In the genomic region with DNA sequence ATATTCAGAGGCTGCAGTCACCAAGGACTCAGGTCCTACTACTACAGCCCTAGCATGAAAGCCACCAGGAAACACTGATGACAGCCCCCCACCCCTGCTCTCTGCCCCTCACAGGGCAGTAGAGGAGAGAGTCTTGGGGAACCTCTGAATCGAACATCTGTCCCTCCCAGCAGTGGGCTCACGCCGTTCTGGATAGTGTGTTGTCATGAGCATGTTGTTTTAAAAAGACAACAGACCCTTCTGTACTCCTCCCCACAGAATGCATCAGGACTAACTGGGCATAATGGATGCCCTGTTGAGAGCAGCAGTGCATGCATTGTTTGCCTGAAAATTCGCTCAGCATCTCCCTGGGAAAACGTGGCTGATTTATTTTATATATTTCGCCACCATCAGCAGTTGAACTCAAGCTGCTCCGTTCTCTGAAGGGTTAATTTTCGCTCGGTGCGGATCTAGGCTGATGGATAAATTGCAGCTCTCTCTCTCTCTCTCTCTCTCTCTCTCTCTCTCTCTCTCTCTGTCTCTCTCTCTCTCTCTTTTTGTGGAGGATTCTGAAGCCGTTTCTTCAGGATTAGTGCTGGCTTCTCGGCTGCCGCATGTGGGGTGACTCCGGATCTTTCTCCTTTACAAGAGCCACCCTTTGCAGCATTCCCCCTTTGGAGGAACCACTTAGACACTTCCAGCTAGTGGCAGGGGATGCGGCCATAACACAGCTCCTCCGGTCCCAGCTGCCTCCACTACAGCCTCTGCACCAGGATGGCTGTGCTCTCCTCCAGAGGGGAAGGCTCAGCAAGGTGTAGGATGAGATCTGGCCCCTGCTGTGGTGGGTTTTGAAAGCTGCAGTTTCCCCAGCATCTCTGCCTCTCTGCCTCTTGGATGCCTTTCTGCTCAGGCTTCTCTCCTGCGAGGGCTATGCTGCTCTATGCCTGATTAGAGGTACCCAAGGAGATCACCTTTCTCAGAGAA, we compare ENCODE assay signal across 7 mouse cellular contexts.
DNase-seq lines count a peak whose midpoint lies in the region; ATAC-seq lines count a peak whose summit lies in the region.

No protein-coding gene starts in this region.

- H3K27me3 ChIP-seq in lung, embryonic 16.5 days (ENCODE audit: control insufficient read depth, insufficient read depth, low read depth, low read length), result no peaks in the 10 kb centered on the region
- no peaks in the 10 kb centered on the region for H3K27me3 ChIP-seq in embryonic facial prominence, embryonic 14.5 days (replicated peaks; ENCODE audit: control insufficient read depth, insufficient read depth, low read length)
- H3K27me3 ChIP-seq in limb, embryonic 10.5 days (ENCODE audit: low read depth, poor library complexity, severe bottlenecking), result peaks cover 8% of the 10 kb centered on the region; the same call in 1 of the 2 replicates
- H3K27me3 ChIP-seq in stomach, embryonic 14.5 days (ENCODE audit: control insufficient read depth, insufficient read depth, low read length), result no peaks in the 10 kb centered on the region

- peak overlapping the region; percentile 36 for H3K4me2 ChIP-seq in lung, embryonic 16.5 days (ENCODE audit: low read depth, low read length)
- H3K4me2 ChIP-seq in embryonic facial prominence, embryonic 14.5 days (ENCODE audit: low read depth, low read length), result peak overlapping the region; percentile 49
- H3K4me2 ChIP-seq in stomach, embryonic 14.5 days (replicated peaks; ENCODE audit: low read depth, low read length), result peak overlapping the region; percentile 39

- ATAC-seq in lung, embryonic 16.5 days (ENCODE audit: low read depth), result no peak
- peak; percentile 34; the same call in 1 of the 2 replicates for ATAC-seq in embryonic facial prominence, embryonic 14.5 days (ENCODE audit: low read depth)
- ATAC-seq in stomach, embryonic 14.5 days (ENCODE audit: insufficient number of reproducible peaks, insufficient read depth, low FRiP score, low read depth), result peak; percentile 61; the same call in 1 of the 2 replicates

- H3K4me3 ChIP-seq in lung, embryonic 16.5 days (ENCODE audit: low read length), result no peak overlapping the region
- peak overlapping the region; percentile 21 for H3K4me3 ChIP-seq in embryonic facial prominence, embryonic 14.5 days (ENCODE audit: low read depth, low read length)
- peak overlapping the region; percentile 44 for H3K4me3 ChIP-seq in limb, embryonic 10.5 days
- H3K4me3 ChIP-seq in stomach, embryonic 14.5 days (ENCODE audit: low read depth, low read length), result peak overlapping the region; percentile 9; the same call in 1 of the 2 replicates

- no peak for DNase-seq in lung, postnatal 25 days (ENCODE audit: low spot score)
- no peak for DNase-seq in embryonic facial prominence, embryonic 14.5 days (ENCODE audit: low spot score)
- peak; percentile 55 for DNase-seq in limb, embryonic 10.5 days (ENCODE audit: low spot score)
- no peak for DNase-seq in thymus, postnatal 10 days (ENCODE audit: low spot score in 2 of 2)
- no peak for DNase-seq in adrenal gland, postnatal 4 days (ENCODE audit: low spot score in 2 of 2)

- 12% methylated on average over 17 of the region's 17 CpGs for WGBS in lung, embryonic 16.5 days
- WGBS in embryonic facial prominence, embryonic 14.5 days, result 9% methylated on average over 17 of the region's 17 CpGs
- WGBS in limb, embryonic 10.5 days, result 9% methylated on average over 17 of the region's 17 CpGs
- WGBS in stomach, embryonic 14.5 days, result 11% methylated on average over 17 of the region's 17 CpGs

- no peaks in the 10 kb centered on the region for H3K9me3 ChIP-seq in lung, embryonic 16.5 days (ENCODE audit: control insufficient read depth, low read length)
- H3K9me3 ChIP-seq in embryonic facial prominence, embryonic 14.5 days (ENCODE audit: control insufficient read depth, low read length), result no peaks in the 10 kb centered on the region
- no peaks in the 10 kb centered on the region for H3K9me3 ChIP-seq in limb, embryonic 10.5 days (replicated peaks)
- no peaks in the 10 kb centered on the region for H3K9me3 ChIP-seq in stomach, embryonic 14.5 days (ENCODE audit: control insufficient read depth, low read depth, low read length)

- no peak overlapping the region for H3K9ac ChIP-seq in lung, embryonic 16.5 days (ENCODE audit: low read length)
- peak overlapping the region; percentile 27 for H3K9ac ChIP-seq in embryonic facial prominence, embryonic 14.5 days (ENCODE audit: low read depth, low read length)
- H3K9ac ChIP-seq in stomach, embryonic 14.5 days (replicated peaks; ENCODE audit: low read depth, low read length), result no peak overlapping the region

- H3K36me3 ChIP-seq in lung, embryonic 16.5 days (ENCODE audit: control insufficient read depth, insufficient read depth, low read length), result no peaks in the 10 kb centered on the region
- H3K36me3 ChIP-seq in embryonic facial prominence, embryonic 14.5 days (ENCODE audit: control insufficient read depth, insufficient read depth, low read length), result no peaks in the 10 kb centered on the region
- no peaks in the 10 kb centered on the region for H3K36me3 ChIP-seq in limb, embryonic 10.5 days
- no peaks in the 10 kb centered on the region for H3K36me3 ChIP-seq in stomach, embryonic 14.5 days (ENCODE audit: control insufficient read depth, insufficient read depth, low read length)

- H3K27ac ChIP-seq in lung, embryonic 16.5 days (ENCODE audit: low read length), result no peak overlapping the region
- no peak overlapping the region for H3K27ac ChIP-seq in embryonic facial prominence, embryonic 14.5 days (replicated peaks; ENCODE audit: low read depth, low read length)
- peak overlapping the region; percentile 69 for H3K27ac ChIP-seq in limb, embryonic 10.5 days
- no peak overlapping the region for H3K27ac ChIP-seq in stomach, embryonic 14.5 days (ENCODE audit: low read length)

- H3K4me1 ChIP-seq in lung, embryonic 16.5 days (replicated peaks; ENCODE audit: control insufficient read depth, insufficient read depth, low read length), result peaks cover 3% of the 10 kb centered on the region; the same call in 1 of the 2 replicates
- H3K4me1 ChIP-seq in embryonic facial prominence, embryonic 14.5 days (ENCODE audit: control insufficient read depth, insufficient read depth, low read length), result peaks cover 20% of the 10 kb centered on the region
- H3K4me1 ChIP-seq in limb, embryonic 10.5 days, result peaks cover 20% of the 10 kb centered on the region
- H3K4me1 ChIP-seq in stomach, embryonic 14.5 days (ENCODE audit: control insufficient read depth, insufficient read depth, low read length), result no peaks in the 10 kb centered on the region; the same call in 1 of the 2 replicates
